ENCODE assay signal across 8 mouse cellular contexts in genomic region chr13:107600331-107601131, GRCm38 (mm10).
A peak's percentile ranks its signal among the peaks of the same experiment; 100 is the strongest.
DNase-seq lines count a peak whose midpoint lies in the region; ATAC-seq lines count a peak whose summit lies in the region.

No protein-coding gene starts in this region.

- no peaks in the 10 kb centered on the region for H3K9me3 ChIP-seq in embryonic facial prominence, embryonic 12.5 days
- H3K9me3 ChIP-seq in hindbrain, embryonic 11.5 days (ENCODE audit: control insufficient read depth, low read length) = no peaks in the 10 kb centered on the region
- H3K9me3 ChIP-seq in limb, embryonic 13.5 days = 0 out of 2 replicates have a peak, but pooled peaks cover 5% of the 10 kb centered on the region
- 0 out of 2 replicates have a peak, but pooled peaks cover 4% of the 10 kb centered on the region for H3K9me3 ChIP-seq in midbrain, embryonic 12.5 days

- no peak overlapping the region for H3K4me3 ChIP-seq in embryonic facial prominence, embryonic 12.5 days
- H3K4me3 ChIP-seq in hindbrain, embryonic 11.5 days (ENCODE audit: low read depth, low read length) = no peak overlapping the region
- H3K4me3 ChIP-seq in limb, embryonic 13.5 days = 0 out of 2 replicates have a peak overlapping the region, but pooled peaks have one; percentile 3
- H3K4me3 ChIP-seq in midbrain, embryonic 12.5 days = no peak overlapping the region

- no peaks in the 10 kb centered on the region for H3K27me3 ChIP-seq in embryonic facial prominence, embryonic 12.5 days
- H3K27me3 ChIP-seq in hindbrain, embryonic 11.5 days (ENCODE audit: control insufficient read depth, insufficient read depth, low read length) = no peaks in the 10 kb centered on the region
- peaks cover 6% of the 10 kb centered on the region; the same call in 1 of the 2 replicates for H3K27me3 ChIP-seq in limb, embryonic 13.5 days
- 0 out of 2 replicates have a peak, but pooled peaks cover 3% of the 10 kb centered on the region for H3K27me3 ChIP-seq in midbrain, embryonic 12.5 days

- no peaks in the 10 kb centered on the region for H3K36me3 ChIP-seq in embryonic facial prominence, embryonic 12.5 days
- no peaks in the 10 kb centered on the region for H3K36me3 ChIP-seq in hindbrain, embryonic 11.5 days (ENCODE audit: control insufficient read depth, insufficient read depth, low read length)
- H3K36me3 ChIP-seq in limb, embryonic 13.5 days = no peaks in the 10 kb centered on the region
- H3K36me3 ChIP-seq in midbrain, embryonic 12.5 days = no peaks in the 10 kb centered on the region

- H3K4me2 ChIP-seq in embryonic facial prominence, embryonic 12.5 days (replicated peaks) = peak overlapping the region; percentile 26
- peak overlapping the region; percentile 7; the same call in 1 of the 2 replicates for H3K4me2 ChIP-seq in hindbrain, embryonic 11.5 days (replicated peaks; ENCODE audit: low read depth, low read length)
- H3K4me2 ChIP-seq in limb, embryonic 13.5 days (replicated peaks) = peak overlapping the region; percentile 38
- peak overlapping the region; percentile 28 for H3K4me2 ChIP-seq in midbrain, embryonic 12.5 days (replicated peaks)

- 31% methylated on average over 22 of the region's 22 CpGs for WGBS in embryonic facial prominence, embryonic 12.5 days
- 23% methylated on average over 22 of the region's 22 CpGs for WGBS in hindbrain, embryonic 11.5 days
- 32% methylated on average over 20 of the region's 22 CpGs for WGBS in limb, embryonic 13.5 days
- 14% methylated on average over 12 of the region's 22 CpGs for WGBS in midbrain, embryonic 12.5 days

- peak; percentile 93 for DNase-seq in ZHBTc4 (ENCODE audit: low read depth, low spot score)
- peak; percentile 54 for DNase-seq in hindbrain, embryonic 11.5 days (ENCODE audit: low spot score)
- no peak for DNase-seq in cerebellum, adult 11 months
- no peak for DNase-seq in cerebellum, adult 8-10 months
- DNase-seq in frontal cortex, postnatal 36 days (ENCODE audit: low spot score in 2 of 2) = no peak

- ATAC-seq in embryonic facial prominence, embryonic 12.5 days (ENCODE audit: insufficient number of reproducible peaks, insufficient read depth, low FRiP score, low TSS enrichment) = peak; percentile 61; the same call in 1 of the 2 replicates
- ATAC-seq in hindbrain, embryonic 11.5 days (ENCODE audit: low FRiP score) = peak; percentile 75
- peak; percentile 44 for ATAC-seq in limb, embryonic 13.5 days (ENCODE audit: low FRiP score, low read depth)
- peak; percentile 77 for ATAC-seq in midbrain, embryonic 12.5 days (ENCODE audit: low FRiP score, low read depth)

- H3K27ac ChIP-seq in embryonic facial prominence, embryonic 12.5 days = no peak overlapping the region
- H3K27ac ChIP-seq in hindbrain, embryonic 11.5 days (ENCODE audit: low read depth, low read length) = no peak overlapping the region
- no peak overlapping the region for H3K27ac ChIP-seq in limb, embryonic 13.5 days
- no peak overlapping the region for H3K27ac ChIP-seq in midbrain, embryonic 12.5 days (replicated peaks)

- no peak overlapping the region for H3K9ac ChIP-seq in embryonic facial prominence, embryonic 12.5 days
- no peak overlapping the region for H3K9ac ChIP-seq in hindbrain, embryonic 11.5 days (ENCODE audit: low read depth, low read length)
- H3K9ac ChIP-seq in limb, embryonic 13.5 days = no peak overlapping the region
- H3K9ac ChIP-seq in midbrain, embryonic 12.5 days (replicated peaks) = no peak overlapping the region

- peaks cover 11% of the 10 kb centered on the region; the same call in 1 of the 2 replicates for H3K4me1 ChIP-seq in embryonic facial prominence, embryonic 12.5 days
- no peaks in the 10 kb centered on the region for H3K4me1 ChIP-seq in hindbrain, embryonic 11.5 days (replicated peaks; ENCODE audit: control insufficient read depth, insufficient read depth, low read length)
- peaks cover 14% of the 10 kb centered on the region for H3K4me1 ChIP-seq in limb, embryonic 13.5 days
- peaks cover 27% of the 10 kb centered on the region for H3K4me1 ChIP-seq in midbrain, embryonic 12.5 days

Comparison
In these comparisons a context has a peak if more than half of its experiments do, and no peak if none do; other contexts are left out.
1. DNase-seq: peak in ZHBTc4 (single experiment) and hindbrain, embryonic 11.5 days (single experiment); none in cerebellum, adult 11 months (single experiment), cerebellum, adult 8-10 months (single experiment) and frontal cortex, postnatal 36 days (0 of 2).
2. Peak in every context shown above with its lines, with median percentiles within 50 percentile points of each other: ATAC-seq and H3K4me2 ChIP-seq.